Mouse (Mus musculus): ENCODE data around the gene Mif.
A peak's percentile ranks its signal among the peaks of the same experiment; 100 is the strongest.

Gene Mif

GRCm38 (mm10) chr10:75835761-75836531 lies 24.1 kb downstream of the Mif start:
- peak; percentile 22 for DNase-seq

- DNase-seq, result peak; percentile 57
Measured at GRCm38 (mm10) chr10:75835307-75835706, 24.7 kb downstream of the Mif start.

- no peak for DNase-seq
Measured at GRCm38 (mm10) chr10:75834721-75835120, 25.3 kb downstream of the Mif start.

GRCm38 (mm10) chr10:75834250-75834649 lies 25.8 kb downstream of the Mif start:
- peak; percentile 89 for DNase-seq

GRCm38 (mm10) chr10:75833456-75834080 lies 26.5 kb downstream of the Mif start:
- DNase-seq, result peak; percentile 20

GRCm38 (mm10) chr10:75832272-75832895 lies 27.7 kb downstream of the Mif start:
- DNase-seq, result peak; percentile 52

GRCm38 (mm10) chr10:75830275-75830670 lies 29.8 kb downstream of the Mif start:
- no peak for DNase-seq

GRCm38 (mm10) chr10:75829529-75830274 lies 30.3 kb downstream of the Mif start:
- no peak for DNase-seq

GRCm38 (mm10) chr10:75828500-75828931 lies 31.5 kb downstream of the Mif start:
- no peak for DNase-seq

GRCm38 (mm10) chr10:75827668-75828360 lies 32.2 kb downstream of the Mif start:
- DNase-seq, result no peak

- DNase-seq, result no peak
Measured at GRCm38 (mm10) chr10:75824530-75824929, 35.5 kb downstream of the Mif start.

GRCm38 (mm10) chr10:75823782-75824181 lies 36.3 kb downstream of the Mif start:
- no peak for DNase-seq

- DNase-seq, result no peak
Measured at GRCm38 (mm10) chr10:75822443-75822842, 37.6 kb downstream of the Mif start, which contains the start of gene Gstt4. Gstt4 (minus strand) TSS chr10:75822543.

GRCm38 (mm10) chr10:75819882-75820281 lies 40.2 kb downstream of the Mif start:
- no peak for DNase-seq

- no peak for DNase-seq
Measured at GRCm38 (mm10) chr10:75818641-75819040, 41.4 kb downstream of the Mif start.

Data from embryo, embryonic 11 days (tissue).